Mouse (Mus musculus) forebrain, embryonic 10.5 days (tissue): Measurements from ENCODE around the gene Myrip. TPM values are rescaled to one million over a fixed set of nuclear protein-coding genes. Genes with fewer than 3 reads are reported as not detected.
A peak's percentile ranks its signal among the peaks of the same experiment; 100 is the strongest.

Experiments
- DNase-seq: peaks from one replicate; pipeline ENCODE4 v3.0.0-alpha.2; 2017; ENCODE audit warnings: low spot score; ENCODE audit errors: extremely low spot score
- H3K27ac ChIP-seq: fragments of 300-500 bp; sonication (generic); 2 replicates; pipeline ENCODE4 v1.5.1; 2016; ENCODE audit warnings: mild to moderate bottlenecking
- H3K27me3 ChIP-seq: fragments of 300-500 bp; sonication (generic); 2 replicates; pipeline ENCODE4 v1.6.1; 2016; ENCODE audit warnings: mild to moderate bottlenecking; ENCODE audit not compliant: poor library complexity, severe bottlenecking
- H3K36me3 ChIP-seq: fragments of 300-500 bp; sonication (generic); replicated peaks from 2 replicates; pipeline ENCODE4 v1.6.1; 2016; ENCODE audit warnings: mild to moderate bottlenecking, moderate library complexity
- H3K4me1 ChIP-seq: fragments of 300-500 bp; sonication (generic); 2 replicates; pipeline ENCODE4 v1.6.1; 2016
- H3K4me3 ChIP-seq: fragments of 300-500 bp; sonication (generic); 2 replicates; pipeline ENCODE4 v1.5.1; 2016; ENCODE audit warnings: mild to moderate bottlenecking, moderate library complexity
- H3K9me3 ChIP-seq: fragments of 300-500 bp; sonication (generic); 2 replicates; pipeline ENCODE4 v1.6.1; 2016; ENCODE audit warnings: mild to moderate bottlenecking, moderate library complexity
- WGBS: fragments of 180-500 bp; shearing (Covaris S2); methylation state at CpG from one replicate; pipeline ENCODE4 v1.1.7; 2016; 5-methylcytosine and 5-hydroxymethylcytosine counted together
- polyA plus RNA-seq: library from polyadenylated mRNA; unstranded; fragments of >200 nt; fragmentation: Nextera tagmentation; extraction: Ambion mirVana; gene quantifications from 2 replicates; pipeline ENCODE4 v1.2.1, GENCODE M21; 2016

Myrip gene
- polyA plus RNA-seq, 1 experiment from 2014 or later: 0.29 TPM

DNA sequence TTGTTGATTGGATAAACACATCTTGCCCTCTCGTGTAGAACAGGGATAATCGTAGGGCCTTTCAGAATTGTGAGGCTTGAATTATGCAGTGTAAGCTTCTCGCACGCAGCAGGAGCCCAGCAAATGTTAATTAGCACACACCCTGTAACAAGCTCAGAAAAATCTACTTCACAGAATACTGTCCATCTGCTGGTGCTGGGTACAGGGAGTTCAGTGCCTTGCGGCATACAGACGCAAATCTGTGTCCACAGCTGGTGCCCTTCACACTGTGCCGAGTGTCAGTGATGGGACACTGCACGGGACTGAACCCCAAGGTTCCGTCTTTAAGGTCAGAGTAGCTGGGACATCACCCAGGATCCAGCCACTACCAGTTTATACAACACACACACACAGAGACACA, 143.3 kb downstream of the Myrip start:
- no peaks in the 10 kb centered on the region for H3K36me3 ChIP-seq
- DNase-seq: no peak
- no peaks in the 10 kb centered on the region for H3K4me1 ChIP-seq
- H3K9me3 ChIP-seq: peaks cover 6% of the 10 kb centered on the region; the same call in 1 of the 2 replicates
- 87% methylated on average over 9 of the region's 9 CpGs for WGBS
- H3K27me3 ChIP-seq: no peaks in the 10 kb centered on the region
- H3K4me3 ChIP-seq: no peak overlapping the region
- 0 out of 2 replicates have a peak overlapping the region, but pooled peaks have one; percentile 4 for H3K27ac ChIP-seq

DNA sequence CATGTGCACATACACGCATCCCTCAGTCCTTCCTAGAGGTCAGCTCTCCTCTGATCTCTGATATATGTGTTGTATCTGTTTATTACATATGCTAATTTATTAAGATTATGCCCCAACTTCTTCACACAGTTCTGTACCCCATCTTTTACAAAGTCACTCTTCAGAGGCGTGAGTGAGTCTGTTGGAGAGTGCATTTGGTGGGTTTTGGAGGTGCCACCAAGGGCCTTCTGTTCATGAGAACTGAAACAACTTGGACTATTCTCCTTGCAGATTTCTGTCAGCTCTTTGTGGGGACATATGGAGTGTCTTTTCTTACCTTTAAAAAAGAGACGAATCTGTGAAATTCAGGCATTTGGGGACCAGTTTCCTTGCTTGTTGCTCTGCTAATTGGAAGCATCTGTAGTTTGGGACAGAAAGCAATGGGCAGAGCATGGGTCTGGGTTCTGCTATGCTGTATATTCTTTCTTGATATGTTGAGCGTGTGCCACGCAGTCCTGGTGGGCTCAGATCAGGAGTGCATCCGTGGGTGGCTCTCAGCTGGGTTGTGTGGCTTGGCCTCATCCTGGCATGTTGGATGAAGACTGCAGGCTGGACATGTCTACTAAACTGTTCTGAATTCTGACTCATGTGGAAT, 148.5 kb downstream of the Myrip start:
- Histone ChIP-seq H3K27me3 (no peaks in the 10 kb centered on the region), H3K4me3 (no peak overlapping the region), H3K27ac (no peak overlapping the region), H3K9me3 (no peaks in the 10 kb centered on the region), H3K4me1 (peaks cover 6% of the 10 kb centered on the region), H3K36me3 (no peaks in the 10 kb centered on the region)
- WGBS: 82% methylated on average over 6 of the region's 6 CpGs
- DNase-seq: no peak

- Histone ChIP-seq H3K27me3 (no peaks in the 10 kb centered on the region), H3K4me1 (peaks cover 30% of the 10 kb centered on the region), H3K36me3 (no peaks in the 10 kb centered on the region), H3K9me3 (peaks cover 4% of the 10 kb centered on the region; the same call in 1 of the 2 replicates), H3K27ac (peak overlapping the region; percentile 89), H3K4me3 (peak overlapping the region; percentile 18)
- 8% methylated on average over 9 of the region's 9 CpGs for WGBS
- DNase-seq: peak; percentile 75
Observed at GRCm38 (mm10) chr9:120455768-120456655, 154.7 kb downstream of the Myrip start.

GRCm38 (mm10) chr9:120470431-120470830, 169.1 kb downstream of the Myrip start:
- Histone ChIP-seq H3K36me3 (no peaks in the 10 kb centered on the region), H3K27me3 (no peaks in the 10 kb centered on the region), H3K4me1 (peaks cover 10% of the 10 kb centered on the region), H3K4me3 (no peak overlapping the region), H3K27ac (no peak overlapping the region), H3K9me3 (no peaks in the 10 kb centered on the region)
- WGBS: 94% methylated on average over 1 of the region's 1 CpGs
- DNase-seq: no peak

- Histone ChIP-seq H3K4me1 (peaks cover 7% of the 10 kb centered on the region; the same call in 1 of the 2 replicates), H3K4me3 (no peak overlapping the region), H3K27me3 (no peaks in the 10 kb centered on the region), H3K9me3 (no peaks in the 10 kb centered on the region), H3K36me3 (no peaks in the 10 kb centered on the region), H3K27ac (no peak overlapping the region)
- 96% methylated on average over 3 of the region's 3 CpGs for WGBS
- no peak for DNase-seq
Observed at GRCm38 (mm10) chr9:120481644-120482043, 180.3 kb downstream of the Myrip start.

GRCm38 (mm10) chr9:120482382-120482781, 181.1 kb downstream of the Myrip start:
- peaks cover 7% of the 10 kb centered on the region; the same call in 1 of the 2 replicates for H3K4me1 ChIP-seq
- no peaks in the 10 kb centered on the region for H3K36me3 ChIP-seq
- H3K9me3 ChIP-seq: no peaks in the 10 kb centered on the region
- no peak for DNase-seq
- H3K4me3 ChIP-seq: no peak overlapping the region
- no peak overlapping the region for H3K27ac ChIP-seq
- no peaks in the 10 kb centered on the region for H3K27me3 ChIP-seq
- 92% methylated on average over 4 of the region's 4 CpGs for WGBS

- H3K27me3 ChIP-seq: no peaks in the 10 kb centered on the region
- no peak overlapping the region for H3K27ac ChIP-seq
- peaks cover 7% of the 10 kb centered on the region; the same call in 1 of the 2 replicates for H3K4me1 ChIP-seq
- DNase-seq: no peak
- no peak overlapping the region for H3K4me3 ChIP-seq
- H3K36me3 ChIP-seq: no peaks in the 10 kb centered on the region
- WGBS: 86% methylated on average over 8 of the region's 8 CpGs
- no peaks in the 10 kb centered on the region for H3K9me3 ChIP-seq
Observed at GRCm38 (mm10) chr9:120483101-120483500, 181.8 kb downstream of the Myrip start.

DNA sequence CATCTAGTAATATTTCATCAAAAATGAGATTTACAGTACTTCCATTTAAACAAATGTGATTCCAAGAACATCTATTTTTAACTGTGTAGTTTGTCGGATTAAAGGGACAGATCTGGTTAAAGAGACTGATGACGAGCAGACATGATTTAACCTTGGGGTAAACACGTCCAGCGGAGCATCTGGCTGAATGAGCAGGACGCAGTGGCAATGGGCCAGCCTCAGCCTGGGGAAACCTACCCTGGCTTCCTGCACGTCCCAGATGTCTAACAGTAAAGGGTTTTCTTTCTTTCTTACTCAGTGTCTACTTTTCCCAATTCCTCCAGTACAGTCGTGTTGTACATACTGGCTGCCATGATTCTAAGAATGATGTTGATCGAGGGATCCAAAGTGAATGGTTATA, 185.8 kb downstream of the Myrip start:
- H3K4me1 ChIP-seq: peaks cover 12% of the 10 kb centered on the region
- H3K9me3 ChIP-seq: no peaks in the 10 kb centered on the region
- H3K4me3 ChIP-seq: no peak overlapping the region
- no peaks in the 10 kb centered on the region for H3K36me3 ChIP-seq
- DNase-seq: no peak
- 91% methylated on average over 8 of the region's 8 CpGs for WGBS
- H3K27ac ChIP-seq: no peak overlapping the region
- H3K27me3 ChIP-seq: no peaks in the 10 kb centered on the region

GRCm38 (mm10) chr9:120491509-120491908, 190.2 kb downstream of the Myrip start:
- DNase-seq: no peak
- Histone ChIP-seq H3K27ac (peak overlapping the region; percentile 100), H3K36me3 (peaks cover 27% of the 10 kb centered on the region), H3K4me3 (peak overlapping the region; percentile 100), H3K9me3 (no peaks in the 10 kb centered on the region), H3K27me3 (no peaks in the 10 kb centered on the region), H3K4me1 (peaks cover 24% of the 10 kb centered on the region)
- WGBS: 85% methylated on average over 3 of the region's 3 CpGs

- peak within 1 kb of the TSS; percentile 100 for H3K4me3 ChIP-seq
- no peaks in the 10 kb centered on the region for H3K27me3 ChIP-seq
- DNase-seq: no peak
- 4% methylated on average over 19 of the region's 19 CpGs for WGBS
- H3K27ac ChIP-seq: peak within 1 kb of the TSS; percentile 100
- H3K9me3 ChIP-seq: no peaks in the 10 kb centered on the region
- peaks cover 31% of the 10 kb centered on the region for H3K36me3 ChIP-seq
- H3K4me1 ChIP-seq: peaks cover 24% of the 10 kb centered on the region
Observed at GRCm38 (mm10) chr9:120492010-120492399, 190.7 kb downstream of the Myrip start, which contains the start of gene Eif1b. Gene Eif1b, plus strand, starts transcription at chr9:120492232.

GRCm38 (mm10) chr9:120492400-120493351, 191.4 kb downstream of the Myrip start:
- Histone ChIP-seq H3K27ac (peak overlapping the region; percentile 100), H3K36me3 (peaks cover 36% of the 10 kb centered on the region), H3K4me3 (peak overlapping the region; percentile 100), H3K27me3 (no peaks in the 10 kb centered on the region), H3K4me1 (peaks cover 24% of the 10 kb centered on the region), H3K9me3 (no peaks in the 10 kb centered on the region)
- WGBS: under 1% methylated on average over 97 of the region's 97 CpGs
- peak; percentile 77 for DNase-seq

- Histone ChIP-seq H3K9me3 (no peaks in the 10 kb centered on the region), H3K36me3 (peaks cover 36% of the 10 kb centered on the region), H3K4me1 (peaks cover 24% of the 10 kb centered on the region), H3K27me3 (no peaks in the 10 kb centered on the region), H3K4me3 (peak overlapping the region; percentile 100), H3K27ac (peak overlapping the region; percentile 100)
- DNase-seq: no peak
- WGBS: 88% methylated on average over 12 of the region's 12 CpGs
Observed at GRCm38 (mm10) chr9:120493781-120494180, 192.5 kb downstream of the Myrip start.
